Mouse (Mus musculus) bone marrow, adult 2 months (tissue): ENCODE measurements around the gene Pex13.

Source experiments
- CTCF ChIP-seq: fragments of 200-500 bp; IDR thresholded peaks from 2 replicates; pipeline ENCODE4 v1.5.1; 2011; ENCODE audit warnings: low read length, control low read depth; ENCODE audit not compliant: control insufficient read depth, insufficient read depth
- POLR2A ChIP-seq: fragments of 200-500 bp; IDR thresholded peaks from 2 replicates; pipeline ENCODE4 v1.6.1; 2011; ENCODE audit warnings: low read depth, mild to moderate bottlenecking, control low read depth, low read length, borderline replicate concordance; ENCODE audit not compliant: control insufficient read depth

GRCm38 (mm10) chr11:23688060-23688459, 22.3 kb upstream of the Pex13 start:
- TF ChIP-seq CTCF (no peak), POLR2A (no peak)
